ENCODE assay signal across 18 mouse cellular contexts in the genomic region with DNA sequence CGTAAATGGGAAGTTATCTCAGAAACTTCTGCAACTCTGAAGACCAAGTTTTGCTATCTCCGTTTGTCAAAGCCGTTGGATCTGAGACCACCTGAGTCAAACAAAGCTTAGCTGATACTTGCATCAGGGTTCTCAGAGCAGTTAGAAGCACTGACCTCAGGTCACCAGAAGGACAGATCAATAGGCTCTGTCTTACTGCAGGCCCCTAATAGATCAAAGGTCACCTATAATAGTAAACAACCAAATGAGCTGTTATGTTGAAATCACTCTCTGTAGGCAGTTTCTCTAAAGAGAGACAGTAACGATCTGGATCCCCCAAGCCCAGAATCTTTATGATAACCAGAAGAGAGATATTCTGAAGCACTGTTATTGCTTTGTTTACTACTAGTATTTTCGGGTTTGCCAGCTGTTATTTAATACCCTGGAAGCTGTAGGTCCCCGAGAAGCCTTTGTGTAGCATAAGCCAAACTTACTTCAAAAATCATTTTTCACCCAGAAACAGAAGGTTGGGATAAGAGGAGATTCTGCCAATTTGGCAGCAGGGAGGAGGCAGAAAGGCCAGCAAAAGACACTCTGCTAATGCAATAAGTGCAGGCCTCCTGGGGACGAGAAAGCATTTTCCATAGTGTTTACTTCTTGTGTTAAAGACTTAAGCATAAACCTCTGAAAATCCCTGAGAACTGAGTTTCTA.
DNase-seq lines count a peak whose midpoint lies in the region; ATAC-seq and TF ChIP-seq lines count a peak whose summit lies in the region.
"Had no signal": no experiment of that assay in that cellular context is flagged by ENCODE, and none has a peak within 500 bp of the region (broad histone marks: within the 10 kb centered on the region; RNA-seq: fewer than 3 reads in every experiment).

No protein-coding gene starts in this region.

- peak; percentile 19 to 36 for DNase-seq in cerebellum, postnatal 10 days
- DNase-seq in cerebellum, postnatal 4 days (ENCODE audit: low spot score in 2 of 2): no peak
- DNase-seq in lung, postnatal 14 days: no peak
- peak; percentile 16 for DNase-seq in yolk sac, embryonic 10.5 days (ENCODE audit: low spot score)
- DNase-seq in thymus, adult 2 months: no peak
- DNase-seq: cerebellum, adult 9-11 months; heart, postnatal 10 days; kidney, adult 2 months; kidney, postnatal 14 days; left cerebral cortex, postnatal 4 days; right cerebral cortex, adult 18-20 months; thymus, postnatal 25 days had no signal

- no peaks in the 10 kb centered on the region for H3K9me3 ChIP-seq in lung, embryonic 15.5 days
- H3K9me3 ChIP-seq in liver, embryonic 12.5 days (replicated peaks): no peaks in the 10 kb centered on the region
- H3K9me3 ChIP-seq: G1E; midbrain, embryonic 12.5 days; neural tube, embryonic 12.5 days had no signal

- H3K27me3 ChIP-seq in lung, embryonic 15.5 days: no peaks in the 10 kb centered on the region
- no peaks in the 10 kb centered on the region for H3K27me3 ChIP-seq in liver, embryonic 12.5 days (replicated peaks)
- H3K27me3 ChIP-seq in thymus, adult 2 months (ENCODE audit: control insufficient read depth, insufficient read depth, low read length): no peaks in the 10 kb centered on the region
- H3K27me3 ChIP-seq: midbrain, embryonic 12.5 days; neural tube, embryonic 12.5 days had no signal

- no peaks in the 10 kb centered on the region for H3K36me3 ChIP-seq in lung, embryonic 15.5 days
- no peaks in the 10 kb centered on the region for H3K36me3 ChIP-seq in liver, embryonic 12.5 days
- no peaks in the 10 kb centered on the region for H3K36me3 ChIP-seq in thymus, adult 2 months (ENCODE audit: control insufficient read depth, insufficient read depth, low read length)
- H3K36me3 ChIP-seq: G1E; midbrain, embryonic 12.5 days; neural tube, embryonic 12.5 days had no signal

- TF ChIP-seq CTCF in thymus, adult 2 months (IDR thresholded peaks at IDR 0.05; ENCODE audit: borderline replicate concordance, control insufficient read depth, extremely low read depth, insufficient read depth, low read length, poor library complexity): no peak

- H3K9ac ChIP-seq in lung, embryonic 15.5 days: no peak overlapping the region
- H3K9ac ChIP-seq in liver, embryonic 12.5 days: no peak overlapping the region
- H3K9ac ChIP-seq: midbrain, embryonic 12.5 days; neural tube, embryonic 12.5 days had no signal

- TF ChIP-seq POLR2A in thymus, adult 2 months (IDR thresholded peaks at IDR 0.05; ENCODE audit: control insufficient read depth, extremely low read depth, insufficient read depth, low read length, poor library complexity): no peak

- H3K27ac ChIP-seq in lung, embryonic 15.5 days: no peak overlapping the region
- no peak overlapping the region for H3K27ac ChIP-seq in liver, embryonic 12.5 days
- no peak overlapping the region for H3K27ac ChIP-seq in thymus, adult 2 months (ENCODE audit: control insufficient read depth, insufficient read depth, low read length)
- H3K27ac ChIP-seq: midbrain, embryonic 12.5 days; neural tube, embryonic 12.5 days had no signal

- 0 out of 2 replicates have a peak, but pooled peaks cover 4% of the 10 kb centered on the region for H3K4me1 ChIP-seq in lung, embryonic 15.5 days
- H3K4me1 ChIP-seq in liver, embryonic 12.5 days: no peaks in the 10 kb centered on the region
- H3K4me1 ChIP-seq in thymus, adult 2 months (replicated peaks; ENCODE audit: control insufficient read depth, insufficient read depth, low read length): no peaks in the 10 kb centered on the region
- H3K4me1 ChIP-seq: midbrain, embryonic 12.5 days; neural tube, embryonic 12.5 days had no signal

- peak; percentile 35; the same call in 1 of the 2 replicates for ATAC-seq in lung, embryonic 15.5 days (ENCODE audit: borderline replicate concordance, extremely low read depth, low FRiP score, low TSS enrichment)
- ATAC-seq in liver, embryonic 12.5 days: 0 out of 2 replicates have a peak, but pooled peaks have one; percentile 52

- WGBS in lung, embryonic 15.5 days: 30% methylated on average over 7 of the region's 7 CpGs
- WGBS in liver, embryonic 12.5 days (ENCODE audit: insufficient replicate concordance): 52% methylated on average over 7 of the region's 7 CpGs
- 90% methylated on average over 7 of the region's 7 CpGs for WGBS in thymus, adult 2 months

- no peak overlapping the region for H3K4me3 ChIP-seq in lung, embryonic 15.5 days
- H3K4me3 ChIP-seq in liver, embryonic 12.5 days: no peak overlapping the region
- H3K4me3 ChIP-seq in thymus, adult 2 months (ENCODE audit: control insufficient read depth, insufficient read depth, low read length): no peak overlapping the region
- H3K4me3 ChIP-seq: midbrain, embryonic 12.5 days; neural tube, embryonic 12.5 days had no signal

- no peak overlapping the region for H3K4me2 ChIP-seq in lung, embryonic 15.5 days
- H3K4me2 ChIP-seq in liver, embryonic 12.5 days: no peak overlapping the region
- H3K4me2 ChIP-seq: heart, embryonic 11.5 days; midbrain, embryonic 12.5 days; neural tube, embryonic 12.5 days had no signal

Comparison
In these comparisons a context has a peak if more than half of its experiments do, and no peak if none do; other contexts are left out.
1. DNase-seq: peak in cerebellum, postnatal 10 days (2 of 2) and yolk sac, embryonic 10.5 days (single experiment); none in cerebellum, postnatal 4 days (0 of 2), lung, postnatal 14 days (single experiment) and thymus, adult 2 months (single experiment).